Mouse (Mus musculus) stomach, embryonic 14.5 days (tissue): ENCODE measurements around the gene Clasrp. TPM values are rescaled to one million over a fixed set of nuclear protein-coding genes. Genes with fewer than 3 reads are reported as not detected.
A peak's percentile ranks its signal among the peaks of the same experiment; 100 is the strongest.

Experiments
- ATAC-seq: fragments of 200-750 bp; cut with Nextera tagmentation; 2 replicates; pipeline ENCODE4 v1.8.0; 2017; ENCODE audit warnings: low read depth, moderate TSS enrichment; ENCODE audit not compliant: insufficient number of reproducible peaks, insufficient read depth, low FRiP score
- H3K27ac ChIP-seq: fragments of 300-500 bp; sonication (generic); 2 replicates; pipeline ENCODE4 v1.5.1; 2014; ENCODE audit warnings: mild to moderate bottlenecking, low read length, moderate library complexity, mixed read lengths
- H3K27me3 ChIP-seq: fragments of 300-500 bp; sonication (generic); 2 replicates; pipeline ENCODE4 v1.6.1; 2014; ENCODE audit warnings: low read length, control low read depth, mixed read lengths; ENCODE audit not compliant: control insufficient read depth, insufficient read depth
- H3K36me3 ChIP-seq: fragments of 300-500 bp; sonication (generic); 2 replicates; pipeline ENCODE4 v1.6.1; 2014; ENCODE audit warnings: mild to moderate bottlenecking, control low read depth, low read length, moderate library complexity, mixed read lengths; ENCODE audit not compliant: control insufficient read depth, insufficient read depth
- H3K4me1 ChIP-seq: fragments of 300-500 bp; sonication (generic); 2 replicates; pipeline ENCODE4 v1.6.1; 2014; ENCODE audit warnings: low read length, control low read depth, mixed read lengths; ENCODE audit not compliant: control insufficient read depth, insufficient read depth
- H3K4me2 ChIP-seq: fragments of 300-500 bp; sonication (generic); replicated peaks from 2 replicates; pipeline ENCODE4 v1.6.1; 2014; ENCODE audit warnings: low read depth, low read length, control low read depth
- H3K4me3 ChIP-seq: fragments of 300-500 bp; sonication (generic); 2 replicates; pipeline ENCODE4 v1.5.1; 2014; ENCODE audit warnings: low read depth, low read length, control low read depth
- H3K9ac ChIP-seq: fragments of 300-500 bp; sonication (generic); replicated peaks from 2 replicates; pipeline ENCODE4 v1.6.1; 2014; ENCODE audit warnings: low read depth, mild to moderate bottlenecking, control low read depth, low read length, moderate library complexity, mixed read lengths
- H3K9me3 ChIP-seq: fragments of 300-500 bp; sonication (generic); 2 replicates; pipeline ENCODE4 v1.6.1; 2016; ENCODE audit warnings: low read depth, low read length, control low read depth; ENCODE audit not compliant: control insufficient read depth
- whole genome bisulfite sequencing: fragments of 180-500 bp; shearing (Covaris S2); extraction: QIAGEN DNeasy Blood & Tissue Kit; methylation state at CpG from one replicate; pipeline ENCODE4 v1.1.7; 2014; 5-methylcytosine and 5-hydroxymethylcytosine counted together
- polyA plus RNA-seq: library from polyadenylated mRNA; unstranded; fragments of >200 nt; fragmentation: Nextera tagmentation; extraction: Ambion mirVana; gene quantifications from 2 replicates; pipeline ENCODE4 v1.2.1, GENCODE M21; 2014

The Clasrp gene
- polyA plus RNA-seq, 1 experiment from 2014 or later = 44.8 TPM

- H3K9ac ChIP-seq = no peak overlapping the region
- no peak for ATAC-seq
- H3K4me3 ChIP-seq = no peak overlapping the region
- H3K4me2 ChIP-seq = no peak overlapping the region
- no peaks in the 10 kb centered on the region for H3K27me3 ChIP-seq
- WGBS = 76% methylated on average over 5 of the region's 5 CpGs
- H3K36me3 ChIP-seq = peaks cover 44% of the 10 kb centered on the region
- H3K4me1 ChIP-seq = peaks cover 13% of the 10 kb centered on the region
- H3K9me3 ChIP-seq = no peaks in the 10 kb centered on the region
- H3K27ac ChIP-seq = no peak overlapping the region
Observed at GRCm38 (mm10) chr7:19600562-19600961, 3.7 kb downstream of the Clasrp start.

- no peaks in the 10 kb centered on the region for H3K4me1 ChIP-seq
- ATAC-seq = no peak
- H3K4me3 ChIP-seq = no peak overlapping the region
- H3K9ac ChIP-seq = no peak overlapping the region
- H3K9me3 ChIP-seq = no peaks in the 10 kb centered on the region
- WGBS = 86% methylated on average over 10 of the region's 10 CpGs
- H3K27ac ChIP-seq = no peak overlapping the region
- peaks cover 62% of the 10 kb centered on the region for H3K36me3 ChIP-seq
- H3K4me2 ChIP-seq = no peak overlapping the region
- no peaks in the 10 kb centered on the region for H3K27me3 ChIP-seq
Observed at GRCm38 (mm10) chr7:19593061-19593730, 11.1 kb downstream of the Clasrp start.

DNA sequence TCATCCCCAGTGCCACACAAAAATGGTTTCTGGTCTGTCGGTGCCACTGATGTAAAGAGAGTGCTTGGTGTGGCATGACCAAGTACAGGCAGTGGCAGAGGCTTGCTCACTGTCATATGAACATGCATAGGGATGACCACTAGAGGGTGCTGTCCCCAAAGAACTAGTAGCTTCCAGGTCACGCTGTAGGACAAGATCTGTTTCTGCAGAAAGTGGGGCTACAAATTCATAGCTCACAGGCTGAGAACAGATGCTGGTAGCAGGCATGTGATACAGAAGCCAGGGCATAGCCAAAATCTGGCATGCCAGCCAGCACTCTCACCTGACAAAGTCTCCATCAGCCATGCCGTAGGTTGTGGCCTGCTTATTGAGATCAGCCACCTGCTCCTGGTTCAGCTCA lies 14.4 kb downstream of the Clasrp start:
- Histone ChIP-seq H3K9ac (no peak overlapping the region), H3K4me2 (no peak overlapping the region), H3K9me3 (no peaks in the 10 kb centered on the region), H3K27me3 (no peaks in the 10 kb centered on the region), H3K4me1 (no peaks in the 10 kb centered on the region), H3K27ac (no peak overlapping the region), H3K36me3 (peaks cover 63% of the 10 kb centered on the region), H3K4me3 (no peak overlapping the region)
- 0 out of 2 replicates have a peak, but pooled peaks have one; percentile 20 for ATAC-seq
- WGBS = 62% methylated on average over 3 of the region's 3 CpGs

DNA sequence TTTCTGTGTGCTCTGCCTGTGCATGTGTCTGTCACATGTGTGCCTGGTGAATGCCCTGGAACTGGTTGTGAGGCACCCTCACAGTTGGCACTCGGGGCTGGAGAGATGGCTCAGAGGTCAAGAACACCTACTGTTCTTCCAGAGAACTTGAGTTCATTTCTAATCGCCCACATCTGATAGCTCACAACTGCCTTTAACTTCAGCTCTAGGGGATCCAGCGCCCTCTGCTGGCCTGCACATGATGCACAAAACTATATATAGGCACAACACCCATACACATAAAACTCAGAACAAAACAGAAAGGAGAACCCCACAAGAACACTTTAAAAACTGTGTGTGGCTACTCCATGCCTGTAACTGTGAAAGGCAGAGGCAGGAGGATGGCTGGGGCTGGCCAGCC lies 15.1 kb downstream of the Clasrp start:
- ATAC-seq = no peak
- Histone ChIP-seq H3K27ac (no peak overlapping the region), H3K27me3 (no peaks in the 10 kb centered on the region), H3K4me2 (no peak overlapping the region), H3K9me3 (no peaks in the 10 kb centered on the region), H3K4me3 (no peak overlapping the region), H3K36me3 (peaks cover 69% of the 10 kb centered on the region), H3K9ac (no peak overlapping the region), H3K4me1 (no peaks in the 10 kb centered on the region)
- WGBS = 63% methylated on average over 3 of the region's 3 CpGs

DNA sequence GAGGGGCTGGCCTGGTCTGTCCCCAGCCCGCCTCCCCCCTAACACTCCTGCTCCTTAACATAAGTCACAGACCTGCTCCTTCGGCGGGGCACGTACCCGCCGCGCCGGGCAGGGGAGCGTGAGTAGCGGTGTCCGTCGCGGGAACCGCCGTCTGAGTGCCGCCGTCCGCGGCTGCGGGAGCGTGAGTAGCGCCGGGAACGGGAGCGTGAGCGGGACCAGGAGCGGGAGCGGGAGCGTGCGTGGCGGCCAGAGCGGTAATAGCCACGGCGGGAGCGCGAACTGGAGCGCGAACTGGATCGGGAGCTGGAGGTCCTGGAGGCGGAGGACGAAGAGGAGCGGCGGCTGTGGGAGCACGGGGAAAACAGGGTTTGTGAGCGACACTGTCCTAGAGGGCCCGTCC lies 18.0 kb downstream of the Clasrp start:
- Histone ChIP-seq H3K4me3 (no peak overlapping the region), H3K36me3 (peaks cover 77% of the 10 kb centered on the region), H3K9ac (no peak overlapping the region), H3K4me1 (no peaks in the 10 kb centered on the region), H3K4me2 (no peak overlapping the region), H3K27ac (no peak overlapping the region), H3K9me3 (no peaks in the 10 kb centered on the region), H3K27me3 (no peaks in the 10 kb centered on the region)
- no peak for ATAC-seq
- WGBS = 80% methylated on average over 44 of the region's 46 CpGs

DNA sequence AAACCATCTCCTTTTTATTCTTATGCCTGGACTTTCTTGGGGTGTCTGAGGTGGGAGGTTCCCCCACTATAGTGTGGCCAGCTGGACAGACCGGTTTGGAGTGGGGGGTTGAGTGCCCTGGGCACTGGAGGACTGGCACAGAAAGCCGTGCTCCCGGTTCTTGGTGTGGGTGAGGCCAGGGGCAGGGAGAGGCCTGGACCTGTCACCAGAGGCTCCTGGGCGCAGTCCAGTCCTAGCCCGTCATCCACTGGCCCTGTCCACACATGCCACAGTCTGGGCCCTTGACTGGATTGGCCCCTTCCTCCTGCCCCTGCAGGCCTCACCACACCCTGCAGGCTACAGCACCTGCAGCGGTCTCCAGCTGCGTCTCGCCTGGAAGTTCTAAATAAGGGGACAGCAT lies 23.7 kb downstream of the Clasrp start:
- H3K4me2 ChIP-seq = no peak overlapping the region
- H3K4me1 ChIP-seq = peaks cover 10% of the 10 kb centered on the region; the same call in 1 of the 2 replicates
- H3K9ac ChIP-seq = no peak overlapping the region
- WGBS = 78% methylated on average over 8 of the region's 8 CpGs
- ATAC-seq = no peak
- H3K27me3 ChIP-seq = peaks cover 11% of the 10 kb centered on the region
- H3K27ac ChIP-seq = peak overlapping the region; percentile 58; the same call in 1 of the 2 replicates
- no peaks in the 10 kb centered on the region for H3K9me3 ChIP-seq
- no peak overlapping the region for H3K4me3 ChIP-seq
- peaks cover 44% of the 10 kb centered on the region for H3K36me3 ChIP-seq

GRCm38 (mm10) chr7:19579751-19580150 lies 24.5 kb downstream of the Clasrp start:
- H3K9me3 ChIP-seq = no peaks in the 10 kb centered on the region
- H3K4me1 ChIP-seq = peaks cover 10% of the 10 kb centered on the region; the same call in 1 of the 2 replicates
- H3K27me3 ChIP-seq = peaks cover 15% of the 10 kb centered on the region
- no peak overlapping the region for H3K4me3 ChIP-seq
- no peak for ATAC-seq
- H3K4me2 ChIP-seq = no peak overlapping the region
- 87% methylated on average over 10 of the region's 10 CpGs for WGBS
- peak overlapping the region; percentile 58; the same call in 1 of the 2 replicates for H3K27ac ChIP-seq
- peaks cover 39% of the 10 kb centered on the region for H3K36me3 ChIP-seq
- H3K9ac ChIP-seq = no peak overlapping the region

DNA sequence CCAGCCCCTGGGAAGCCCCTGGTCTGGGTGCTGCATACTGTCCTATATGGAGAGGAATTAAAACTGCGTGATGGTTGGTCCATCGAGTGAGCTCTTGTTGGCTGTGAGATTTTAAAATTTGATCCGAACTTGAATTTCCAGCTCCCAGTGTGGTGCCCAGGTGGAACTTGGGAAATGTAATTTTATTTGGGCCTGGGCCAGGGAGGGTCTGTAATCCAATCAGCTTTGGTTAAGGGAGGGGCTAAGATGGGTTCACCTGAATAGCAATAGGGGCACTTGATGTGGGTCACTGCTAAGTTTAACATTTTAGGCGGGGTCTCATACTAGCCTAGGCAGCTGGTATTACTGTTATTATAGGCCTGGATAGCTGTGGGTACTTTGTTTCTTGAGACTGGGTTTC lies 25.9 kb downstream of the Clasrp start:
- peaks cover 10% of the 10 kb centered on the region; the same call in 1 of the 2 replicates for H3K4me1 ChIP-seq
- WGBS = 58% methylated on average over 4 of the region's 4 CpGs
- no peak overlapping the region for H3K9ac ChIP-seq

More for the DNA sequence above, 25.9 kb downstream of the Clasrp start:
- Histone ChIP-seq H3K36me3 (peaks cover 25% of the 10 kb centered on the region), H3K27ac (no peak overlapping the region), H3K4me2 (no peak overlapping the region), H3K4me3 (no peak overlapping the region), H3K9me3 (no peaks in the 10 kb centered on the region), H3K27me3 (peaks cover 15% of the 10 kb centered on the region)
- ATAC-seq = no peak
